Mouse (Mus musculus) neural tube, embryonic 11.5 days (tissue): Measurements from ENCODE around the gene Krcc1. TPM values are rescaled to one million over a fixed set of nuclear protein-coding genes. Genes with fewer than 3 reads are reported as not detected.

Experiments
- ATAC-seq: fragments of 200-750 bp; cut with Nextera tagmentation; 2 replicates; pipeline ENCODE4 v1.8.0; 2017; ENCODE audit warnings: moderate number of reproducible peaks, mild to moderate bottlenecking, moderate TSS enrichment, moderate library complexity; ENCODE audit not compliant: insufficient read depth, low FRiP score, low TSS enrichment
- DNase-seq: peaks from one replicate; pipeline ENCODE4 v3.0.0-alpha.2; 2015; ENCODE audit warnings: low spot score
- H3K27ac ChIP-seq: fragments of 300-500 bp; sonication (generic); 2 replicates; pipeline ENCODE4 v1.5.1; 2014; ENCODE audit warnings: low read depth, mild to moderate bottlenecking, low read length
- H3K27me3 ChIP-seq: fragments of 300-500 bp; sonication (generic); 2 replicates; pipeline ENCODE4 v1.6.1; 2014; ENCODE audit warnings: mild to moderate bottlenecking, low read length, mixed read lengths; ENCODE audit not compliant: control insufficient read depth, insufficient read depth
- H3K36me3 ChIP-seq: fragments of 300-500 bp; sonication (generic); 2 replicates; pipeline ENCODE4 v1.6.1; 2014; ENCODE audit warnings: mild to moderate bottlenecking, low read length, moderate library complexity, mixed read lengths; ENCODE audit not compliant: control insufficient read depth, insufficient read depth
- H3K4me1 ChIP-seq: fragments of 300-500 bp; sonication (generic); 2 replicates; pipeline ENCODE4 v1.6.1; 2014; ENCODE audit warnings: low read length, mixed read lengths; ENCODE audit not compliant: control insufficient read depth, insufficient read depth
- H3K4me2 ChIP-seq: fragments of 300-500 bp; sonication (generic); 2 replicates; pipeline ENCODE4 v1.6.1; 2014; ENCODE audit warnings: low read depth, mild to moderate bottlenecking, moderate library complexity
- H3K4me3 ChIP-seq: fragments of 300-500 bp; sonication (generic); 2 replicates; pipeline ENCODE4 v1.5.1; 2014; ENCODE audit warnings: low read depth, low read length
- H3K9ac ChIP-seq: fragments of 300-500 bp; sonication (generic); 2 replicates; pipeline ENCODE4 v1.6.1; 2014; ENCODE audit warnings: mild to moderate bottlenecking, low read length
- H3K9me3 ChIP-seq: fragments of 300-500 bp; sonication (generic); 2 replicates; pipeline ENCODE4 v1.6.1; 2016; ENCODE audit warnings: low read length; ENCODE audit not compliant: control insufficient read depth
- WGBS: fragments of 180-500 bp; shearing (Covaris S2); extraction: QIAGEN DNeasy Blood & Tissue Kit; methylation state at CpG from one replicate; pipeline ENCODE4 v1.1.7; 2014; 5-methylcytosine and 5-hydroxymethylcytosine counted together
- polyA plus RNA-seq: library from polyadenylated mRNA; unstranded; fragments of >200 nt; fragmentation: Nextera tagmentation; extraction: Ambion mirVana; gene quantifications from 2 replicates; pipeline ENCODE4 v1.2.1, GENCODE M21; 2014

Gene Krcc1
- polyA plus RNA-seq = 34.4 and 35.3 TPM in 2 replicates

DNA sequence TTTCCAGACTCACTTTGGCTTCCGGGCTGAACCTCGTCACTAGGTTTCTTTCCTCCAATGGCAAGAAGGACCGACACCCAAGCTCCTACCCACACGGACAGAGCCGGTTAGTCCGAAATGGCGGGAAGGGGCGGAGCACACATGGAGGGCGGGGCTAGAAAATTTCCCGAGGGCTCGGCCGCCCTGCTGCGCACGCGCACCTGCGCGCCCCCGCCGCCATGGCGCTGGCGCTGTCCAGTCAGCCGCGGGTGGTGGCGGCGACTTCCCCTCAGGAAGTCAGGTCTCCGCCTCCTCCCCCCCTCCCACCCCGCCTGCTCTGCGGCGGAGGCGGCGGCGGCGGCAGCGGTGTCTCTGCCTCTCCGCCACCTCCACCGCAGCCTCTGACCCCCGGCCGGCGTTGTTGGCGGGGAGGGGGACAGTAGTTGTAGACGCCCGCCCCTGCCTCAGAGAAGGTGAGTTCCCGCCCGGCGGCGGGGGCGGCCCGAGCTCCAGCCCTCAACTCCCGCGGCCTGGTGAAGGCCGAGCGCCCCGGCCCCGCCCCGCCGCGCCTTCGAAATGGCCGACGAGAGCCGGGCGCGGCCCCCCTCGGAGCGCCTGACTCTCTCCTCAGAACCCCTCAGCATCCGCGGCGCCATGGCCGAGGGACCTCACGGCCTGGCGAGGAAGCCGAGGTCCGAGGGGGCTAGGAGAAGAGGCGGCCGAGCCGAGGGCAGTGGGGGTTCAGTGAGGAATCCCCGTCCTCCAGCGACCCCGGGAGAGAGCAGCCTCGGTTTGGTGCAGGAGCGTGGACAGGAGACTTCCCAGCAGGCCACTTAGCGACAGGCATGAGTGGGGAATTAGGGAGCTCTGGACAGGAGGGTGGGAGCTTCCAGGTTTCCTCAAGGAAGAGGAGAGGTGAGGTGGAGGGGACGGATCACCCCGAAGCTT, at the start of gene Krcc1:
Gene Krcc1 (plus strand): TSS at position 289 of the 927 bp plus-strand sequence.
- 0 out of 2 replicates have a peak, but pooled peaks cover 3% of the 10 kb centered on the region for H3K4me1 ChIP-seq
- ATAC-seq = peak; percentile 92
- peak; percentile 99 for DNase-seq
- peak within 1 kb of the TSS; percentile 83 for H3K4me3 ChIP-seq
- H3K4me2 ChIP-seq = peak within 1 kb of the TSS; percentile 66
- no peaks in the 10 kb centered on the region for H3K27me3 ChIP-seq
- H3K9ac ChIP-seq = peak within 1 kb of the TSS; percentile 94
- WGBS = under 1% methylated on average over 73 of the region's 84 CpGs
- H3K27ac ChIP-seq = peak within 1 kb of the TSS; percentile 92
- no peaks in the 10 kb centered on the region for H3K36me3 ChIP-seq
- no peaks in the 10 kb centered on the region for H3K9me3 ChIP-seq

- Histone ChIP-seq H3K4me3 (no peak overlapping the region), H3K36me3 (no peaks in the 10 kb centered on the region), H3K4me2 (no peak overlapping the region), H3K27ac (no peak overlapping the region), H3K9me3 (no peaks in the 10 kb centered on the region), H3K4me1 (peaks cover 2% of the 10 kb centered on the region; the same call in 1 of the 2 replicates), H3K27me3 (no peaks in the 10 kb centered on the region), H3K9ac (no peak overlapping the region)
- no peak for ATAC-seq
- DNase-seq = no peak
- WGBS = 87% methylated on average over 3 of the region's 3 CpGs
These were observed 47.1 kb upstream of the Krcc1 start for GRCm38 (mm10) chr6:71224184-71224943.

- WGBS = 49% methylated on average over 6 of the region's 6 CpGs
- no peak overlapping the region for H3K27ac ChIP-seq
- no peak overlapping the region for H3K9ac ChIP-seq
- H3K4me3 ChIP-seq = no peak overlapping the region
- ATAC-seq (no peak), DNase-seq (no peak)
- H3K4me1 ChIP-seq = peaks cover 2% of the 10 kb centered on the region; the same call in 1 of the 2 replicates
- H3K36me3 ChIP-seq = no peaks in the 10 kb centered on the region
- H3K9me3 ChIP-seq = no peaks in the 10 kb centered on the region
- H3K27me3 ChIP-seq = no peaks in the 10 kb centered on the region
- H3K4me2 ChIP-seq = no peak overlapping the region
These were observed 44.9 kb upstream of the Krcc1 start for GRCm38 (mm10) chr6:71226544-71226943.

DNA sequence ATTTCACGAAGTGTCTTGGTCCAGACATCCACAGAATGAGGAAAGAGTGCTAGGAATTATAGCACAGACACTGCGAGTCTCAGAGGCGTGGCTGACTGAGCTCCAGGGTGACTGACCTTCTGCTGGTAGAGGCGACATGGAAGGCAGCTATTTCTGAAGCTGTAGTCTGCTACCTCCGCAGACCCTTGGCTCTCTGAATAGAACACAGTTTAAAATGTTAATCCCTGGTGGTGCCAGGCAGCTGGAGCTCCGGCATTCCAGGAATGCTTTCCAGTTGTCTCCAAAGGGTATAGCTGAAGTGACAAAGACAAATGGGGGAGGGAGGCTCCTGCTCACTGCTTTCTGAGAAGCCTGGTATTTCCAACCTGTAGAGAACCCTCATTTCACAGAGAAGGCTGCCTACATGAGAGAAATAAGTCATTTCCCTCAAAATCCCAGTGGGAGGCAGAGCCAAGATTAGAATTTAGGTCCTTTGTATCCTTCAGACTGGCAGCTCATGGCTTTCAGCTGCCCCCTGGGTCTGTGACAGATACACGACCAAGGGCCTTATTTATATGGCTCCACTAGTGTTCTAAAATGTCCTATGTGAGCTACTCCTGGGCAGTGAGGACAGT, 44.2 kb upstream of the Krcc1 start:
- Histone ChIP-seq H3K27ac (no peak overlapping the region), H3K4me1 (peaks cover 2% of the 10 kb centered on the region; the same call in 1 of the 2 replicates), H3K9ac (no peak overlapping the region), H3K9me3 (no peaks in the 10 kb centered on the region), H3K4me3 (no peak overlapping the region), H3K4me2 (no peak overlapping the region), H3K36me3 (no peaks in the 10 kb centered on the region), H3K27me3 (no peaks in the 10 kb centered on the region)
- WGBS = 7% methylated on average over 7 of the region's 7 CpGs
- ATAC-seq = no peak
- no peak for DNase-seq

- Histone ChIP-seq H3K9me3 (no peaks in the 10 kb centered on the region), H3K27ac (no peak overlapping the region), H3K9ac (no peak overlapping the region), H3K4me1 (no peaks in the 10 kb centered on the region), H3K36me3 (no peaks in the 10 kb centered on the region), H3K27me3 (no peaks in the 10 kb centered on the region), H3K4me2 (no peak overlapping the region), H3K4me3 (no peak overlapping the region)
- WGBS = 84% methylated on average over 13 of the region's 13 CpGs
- DNase-seq (no peak), ATAC-seq (no peak)
These were observed 36.4 kb upstream of the Krcc1 start for GRCm38 (mm10) chr6:71235121-71235520.

DNA sequence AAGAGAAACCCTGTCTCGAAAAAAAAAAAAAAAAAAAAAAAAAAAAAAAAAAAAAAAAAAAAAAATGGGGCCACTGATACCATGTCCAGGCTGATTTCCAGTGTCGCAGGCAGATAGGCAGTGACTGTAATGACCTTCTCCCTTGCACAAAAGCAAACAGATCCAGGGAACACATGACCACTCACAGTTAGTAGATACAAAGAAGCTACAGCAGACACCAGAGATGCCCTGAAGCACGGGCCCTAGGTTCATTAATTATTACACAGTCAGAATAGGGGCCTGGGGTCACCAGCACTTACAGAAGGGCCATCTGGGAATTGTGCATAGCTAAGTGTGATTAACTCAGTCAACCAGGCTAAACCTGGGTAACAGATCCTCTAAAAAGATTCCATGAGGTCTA, 35.5 kb upstream of the Krcc1 start:
- no peak overlapping the region for H3K27ac ChIP-seq
- H3K9me3 ChIP-seq = no peaks in the 10 kb centered on the region
- H3K4me2 ChIP-seq = no peak overlapping the region
- no peak for ATAC-seq
- 63% methylated on average over 3 of the region's 3 CpGs for WGBS
- no peak overlapping the region for H3K4me3 ChIP-seq
- no peaks in the 10 kb centered on the region for H3K4me1 ChIP-seq
- no peak overlapping the region for H3K9ac ChIP-seq
- DNase-seq = no peak
- H3K27me3 ChIP-seq = no peaks in the 10 kb centered on the region
- no peaks in the 10 kb centered on the region for H3K36me3 ChIP-seq

- 76% methylated on average over 6 of the region's 6 CpGs for WGBS
- no peak overlapping the region for H3K4me2 ChIP-seq
These were observed 35.0 kb upstream of the Krcc1 start for GRCm38 (mm10) chr6:71236506-71236905.

GRCm38 (mm10) chr6:71237031-71237431, 34.4 kb upstream of the Krcc1 start:
- Histone ChIP-seq H3K27me3 (no peaks in the 10 kb centered on the region), H3K4me3 (no peak overlapping the region), H3K9me3 (no peaks in the 10 kb centered on the region), H3K36me3 (no peaks in the 10 kb centered on the region), H3K27ac (no peak overlapping the region), H3K4me2 (no peak overlapping the region), H3K4me1 (no peaks in the 10 kb centered on the region), H3K9ac (no peak overlapping the region)
- DNase-seq (no peak), ATAC-seq (no peak)
- 87% methylated on average over 6 of the region's 6 CpGs for WGBS

More at GRCm38 (mm10) chr6:71236506-71236905, 35.0 kb upstream of the Krcc1 start:
- Histone ChIP-seq H3K27me3 (no peaks in the 10 kb centered on the region), H3K4me3 (no peak overlapping the region), H3K9me3 (no peaks in the 10 kb centered on the region), H3K27ac (no peak overlapping the region), H3K9ac (no peak overlapping the region), H3K4me1 (no peaks in the 10 kb centered on the region), H3K36me3 (no peaks in the 10 kb centered on the region)
- DNase-seq = no peak
- no peak for ATAC-seq
